Mouse (Mus musculus) right cerebral cortex, postnatal 25 days (tissue): ENCODE data around the gene Snx13.

Experiments used
- DNase-seq: peaks from one replicate; pipeline ENCODE4 v3.0.0; 2022

Gene Snx13

DNA sequence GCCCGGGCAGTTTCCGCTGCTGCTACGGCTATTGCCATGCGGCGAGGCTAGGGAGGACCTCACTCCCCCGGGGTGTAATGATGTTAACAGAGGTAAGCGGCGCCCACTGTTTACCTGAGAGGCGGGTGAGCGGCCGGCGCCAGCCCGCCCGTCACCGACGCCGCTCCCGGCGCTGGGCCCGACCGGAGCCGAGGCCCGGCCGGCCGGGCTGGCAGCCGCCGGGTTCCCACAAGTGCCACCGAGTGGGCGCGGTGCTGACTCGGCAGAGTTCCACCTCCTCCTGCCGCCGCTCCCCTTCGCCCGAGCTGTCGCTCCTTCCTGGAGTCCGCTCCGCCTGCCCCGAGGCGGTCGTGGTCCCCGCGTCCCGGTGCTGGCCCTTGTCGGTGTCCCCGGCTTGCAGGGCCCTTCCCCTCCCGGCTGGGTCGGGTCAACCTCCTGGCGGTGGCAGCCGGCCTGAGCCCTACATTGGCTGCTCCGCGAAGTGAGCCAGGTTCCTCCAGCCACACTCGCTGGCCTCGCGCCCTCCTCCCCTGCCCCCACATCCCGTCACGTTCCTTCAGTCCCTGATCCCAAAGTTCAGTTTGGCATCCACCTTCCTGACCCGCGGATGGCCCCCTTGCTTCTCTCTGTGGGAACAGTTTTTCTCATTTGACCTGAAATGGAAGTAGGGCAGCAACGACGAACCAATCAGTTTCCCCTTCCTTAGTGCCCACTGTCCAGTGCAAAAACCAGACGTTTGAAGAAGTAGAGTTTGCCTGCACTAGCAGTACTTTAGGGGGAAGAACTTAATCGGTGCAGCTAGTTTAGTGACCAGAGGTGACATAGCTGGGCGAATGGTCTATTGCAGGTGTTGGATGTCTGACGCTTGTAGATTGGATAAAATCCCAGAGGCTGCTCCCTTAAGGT, 587 bp downstream of the Snx13 start:
- no peak for DNase-seq

GRCm38 (mm10) chr12:35048891-35049290, 1.9 kb downstream of the Snx13 start:
- no peak for DNase-seq

- DNase-seq, result no peak
Observed at GRCm38 (mm10) chr12:35050501-35050900, 3.5 kb downstream of the Snx13 start.

DNA sequence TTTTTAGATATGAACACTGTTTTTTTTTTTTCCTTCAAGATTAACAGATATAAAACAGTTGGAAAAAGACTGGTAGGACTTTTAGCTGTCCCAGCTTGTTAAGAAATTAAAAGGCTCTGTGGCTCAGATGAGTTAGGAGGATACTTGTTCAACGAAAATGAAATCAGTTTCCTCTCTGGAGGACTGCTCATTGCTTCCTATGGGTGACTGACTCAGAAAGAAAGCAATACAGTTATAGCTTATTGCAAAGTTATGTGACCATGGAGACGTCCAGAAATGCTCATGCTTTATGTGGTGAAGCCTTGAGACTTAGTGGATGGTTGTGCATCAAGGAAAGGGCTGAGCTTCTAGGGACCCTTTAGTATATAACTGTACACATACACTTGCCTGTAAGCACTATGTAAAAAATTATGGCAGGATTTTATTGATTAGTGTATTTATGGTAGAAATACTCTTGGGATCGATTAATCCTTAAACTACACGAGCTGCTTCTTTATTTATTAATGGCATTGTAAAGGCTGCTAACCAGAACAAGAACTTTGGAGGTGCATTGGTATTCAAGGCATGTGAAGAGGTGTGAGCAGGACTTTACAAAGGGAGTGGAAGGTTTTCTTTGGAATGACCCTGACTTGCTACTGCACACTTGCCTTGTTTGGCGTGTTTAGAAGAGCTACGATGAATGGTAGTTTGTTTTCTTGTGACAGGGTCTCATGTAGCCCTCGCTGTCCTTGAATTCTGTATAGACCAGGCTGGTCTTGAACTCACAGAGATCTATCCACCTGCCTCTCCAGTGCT, 4.2 kb downstream of the Snx13 start:
- DNase-seq, result no peak

- DNase-seq, result no peak
Observed at GRCm38 (mm10) chr12:35054420-35054819, 7.4 kb downstream of the Snx13 start.

GRCm38 (mm10) chr12:35055114-35056095, 8.4 kb downstream of the Snx13 start:
- DNase-seq, result no peak

DNA sequence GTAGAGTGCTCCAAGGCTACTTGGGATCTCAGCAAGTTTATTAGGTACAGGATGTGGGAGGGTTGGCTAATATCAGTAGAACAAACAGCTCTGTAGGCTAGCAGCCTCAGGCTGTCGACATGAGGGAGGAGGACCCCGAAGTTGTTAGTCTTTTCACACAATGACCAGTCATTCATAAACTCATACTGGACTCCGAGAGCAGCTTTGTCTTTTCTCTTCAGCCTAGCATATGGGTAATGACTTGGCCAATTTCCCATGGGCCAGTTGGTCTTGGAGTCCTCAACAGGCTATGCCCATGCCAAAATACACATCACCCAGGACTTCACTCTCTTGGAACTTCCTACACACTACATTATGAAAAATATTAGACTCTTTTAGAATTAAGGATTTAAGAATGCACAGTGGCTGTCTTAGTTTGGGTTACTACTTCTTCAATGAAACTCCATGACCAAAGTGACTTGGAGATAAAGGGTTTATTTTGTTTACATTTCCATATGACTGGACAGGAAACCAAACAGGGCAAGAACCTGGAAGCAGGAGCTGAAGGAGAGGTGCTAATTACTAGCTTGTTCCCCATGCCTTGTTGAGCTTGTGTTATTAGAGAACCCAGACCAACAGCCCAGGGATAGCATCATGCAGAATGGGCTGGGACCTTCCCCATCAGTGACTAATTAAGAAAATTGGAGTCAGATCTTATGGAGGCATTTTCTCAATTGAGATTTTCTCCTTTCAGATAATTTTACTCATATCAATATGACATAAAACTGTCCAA, 16.9 kb downstream of the Snx13 start:
- DNase-seq, result no peak

DNA sequence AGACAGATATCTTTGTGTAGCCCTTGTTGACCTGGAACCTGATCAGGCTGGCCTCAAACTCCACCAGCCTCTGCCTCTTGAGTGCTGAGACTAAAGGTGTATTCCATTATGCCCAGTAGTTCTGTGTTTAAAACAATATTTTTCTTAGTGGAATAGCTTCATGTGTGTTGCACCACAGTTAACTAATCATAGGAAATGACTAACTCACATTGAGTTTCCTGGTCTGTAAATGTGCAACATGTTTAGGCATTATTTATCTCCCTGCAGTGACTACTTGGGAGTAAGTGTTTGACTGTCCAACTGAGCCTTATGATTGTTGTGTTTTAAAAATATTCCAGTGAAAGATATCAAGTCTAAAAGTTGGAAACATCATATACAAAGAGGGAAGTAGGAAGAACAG, 20.6 kb downstream of the Snx13 start:
- DNase-seq, result no peak

DNA sequence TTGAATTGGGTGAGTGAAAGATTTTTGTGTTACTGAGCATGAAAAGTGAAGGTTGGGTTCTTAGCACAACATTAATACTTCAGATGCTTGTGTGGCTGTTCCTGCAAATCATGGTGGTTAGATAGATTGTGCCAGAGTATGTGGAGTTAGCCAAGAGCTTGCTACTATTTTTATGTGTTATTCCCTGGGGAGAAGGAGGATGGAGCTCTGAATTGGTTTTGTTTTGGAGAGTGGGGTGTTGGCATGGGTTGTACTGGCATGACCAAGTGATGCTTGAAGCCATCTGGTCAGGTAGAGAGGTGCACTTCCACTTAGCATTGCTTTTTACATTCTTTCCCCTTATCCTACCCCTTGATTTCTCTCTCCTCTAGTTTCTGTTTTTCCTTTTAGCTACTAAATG, 24.4 kb downstream of the Snx13 start:
- no peak for DNase-seq

DNA sequence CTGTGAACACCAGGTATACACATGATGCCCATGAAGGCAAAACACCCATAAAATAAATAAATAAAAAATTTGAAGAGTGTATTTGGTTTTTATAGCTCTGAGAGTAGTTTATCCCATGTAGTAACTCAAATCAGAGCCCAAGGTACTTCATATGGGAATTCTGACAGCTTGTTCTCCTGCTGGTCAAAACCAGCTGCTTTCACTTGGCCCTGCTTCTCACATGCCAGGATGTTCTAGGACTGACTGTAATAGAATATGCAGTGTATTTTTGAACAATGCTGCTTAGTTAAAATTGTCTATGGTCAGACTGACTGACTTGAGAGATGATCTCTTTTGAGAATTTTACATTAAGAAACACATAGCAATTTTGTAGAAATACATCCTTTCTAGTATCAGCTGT, 25.2 kb downstream of the Snx13 start:
- no peak for DNase-seq

GRCm38 (mm10) chr12:35075993-35076392, 29.0 kb downstream of the Snx13 start:
- DNase-seq, result no peak

- no peak for DNase-seq
Observed at GRCm38 (mm10) chr12:35123549-35123948, 76.6 kb downstream of the Snx13 start.

DNA sequence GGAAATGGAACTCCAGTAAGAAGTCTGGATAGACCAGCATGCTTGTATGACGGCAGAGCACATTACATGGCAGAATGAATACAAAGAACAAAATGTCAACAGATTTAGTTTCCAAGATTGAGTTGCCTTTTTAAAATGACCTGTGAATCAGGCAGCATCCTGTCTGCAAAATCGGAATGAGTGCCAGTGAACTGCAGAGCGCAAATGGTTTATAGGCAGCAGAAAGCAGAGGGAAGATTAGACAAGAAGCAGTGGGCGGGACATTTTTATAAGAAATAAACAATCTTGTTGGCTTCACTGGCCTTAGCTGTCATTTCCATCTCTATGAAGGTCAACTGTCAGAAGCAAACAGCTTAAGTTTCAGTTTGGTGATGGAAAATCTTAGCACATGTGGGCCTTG, 106.2 kb downstream of the Snx13 start:
- no peak for DNase-seq

GRCm38 (mm10) chr12:35154149-35154548, 107.2 kb downstream of the Snx13 start:
- DNase-seq, result no peak

DNA sequence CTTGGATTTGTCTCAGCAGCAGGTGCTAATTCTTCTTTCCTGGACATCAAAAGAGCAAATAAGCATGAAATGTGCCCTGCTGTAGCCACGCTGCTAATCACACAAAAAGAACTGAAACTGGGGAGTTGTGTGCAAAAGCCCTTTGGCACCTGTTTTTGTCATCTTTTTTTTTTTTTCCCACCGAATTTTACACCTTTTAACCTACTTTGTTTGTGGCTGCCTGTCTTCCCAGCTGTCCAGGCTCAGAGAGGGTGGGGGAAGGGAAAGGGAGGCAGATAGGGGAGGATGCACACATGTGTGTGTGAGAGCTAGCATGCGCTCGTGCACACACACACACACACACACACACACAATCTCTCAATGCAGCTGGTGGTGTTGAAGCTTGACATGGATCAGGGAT, 110.3 kb downstream of the Snx13 start:
- no peak for DNase-seq

GRCm38 (mm10) chr12:35161690-35162089, 114.7 kb downstream of the Snx13 start:
- DNase-seq, result no peak

DNA sequence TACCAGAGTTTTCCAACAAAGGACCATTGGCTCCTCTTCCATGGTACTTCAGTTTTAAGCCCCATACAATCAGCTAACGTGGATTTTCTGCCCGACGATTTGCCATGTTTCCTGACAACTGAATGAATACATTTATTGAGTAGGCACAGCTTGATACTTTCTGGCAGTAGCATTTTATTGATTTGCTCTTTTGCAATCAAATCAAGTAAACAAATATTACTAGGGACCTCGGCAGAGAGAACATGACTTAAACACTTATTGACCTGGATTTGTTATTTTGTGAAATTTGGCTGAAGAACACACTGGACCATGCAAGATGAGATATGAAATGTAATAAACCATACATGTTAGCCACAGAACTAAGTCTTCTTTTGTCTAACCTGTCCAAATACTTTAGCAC, 123.3 kb downstream of the Snx13 start:
- no peak for DNase-seq

DNA sequence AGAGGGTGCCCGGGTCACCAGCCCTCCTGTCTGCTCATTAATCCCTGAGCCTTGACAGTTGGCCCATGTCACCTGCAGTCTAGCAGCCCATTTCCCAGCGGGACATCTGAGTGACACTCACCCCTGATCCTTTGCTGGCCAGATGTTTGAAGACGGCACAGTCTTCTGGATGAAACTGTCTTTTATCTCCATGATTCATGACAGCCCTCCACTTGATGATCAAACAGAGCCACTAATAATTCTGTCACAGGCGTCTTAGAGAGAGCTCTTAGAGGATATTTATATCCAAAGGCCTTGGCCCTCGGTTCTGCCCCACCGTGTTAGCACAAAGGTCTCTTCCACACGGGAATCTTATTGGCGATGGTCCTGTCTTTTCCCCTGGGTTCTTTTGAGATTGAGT, 129.0 kb downstream of the Snx13 start:
- no peak for DNase-seq

- no peak for DNase-seq
Observed at GRCm38 (mm10) chr12:35176628-35177027, 129.6 kb downstream of the Snx13 start.

DNA sequence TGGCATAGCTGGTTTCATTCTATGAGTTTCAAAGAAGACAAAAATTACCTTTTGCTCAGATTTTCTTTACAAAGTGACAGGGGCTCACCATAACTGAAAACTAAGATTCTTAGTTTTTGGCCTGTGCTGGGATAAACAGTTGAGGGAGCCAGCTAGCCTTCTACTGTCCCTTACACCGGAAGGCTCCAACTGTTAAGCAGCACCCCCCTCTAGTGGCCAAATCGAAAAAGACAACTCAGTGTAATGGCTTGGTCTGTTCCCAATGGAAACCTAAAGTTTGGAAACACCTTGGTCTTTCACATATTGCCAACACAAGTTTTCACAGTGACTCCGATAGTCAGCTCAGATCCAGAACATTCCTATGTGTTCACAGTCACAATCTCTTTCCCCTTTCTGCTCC, 135.7 kb downstream of the Snx13 start:
- DNase-seq, result peak; percentile 82

DNA sequence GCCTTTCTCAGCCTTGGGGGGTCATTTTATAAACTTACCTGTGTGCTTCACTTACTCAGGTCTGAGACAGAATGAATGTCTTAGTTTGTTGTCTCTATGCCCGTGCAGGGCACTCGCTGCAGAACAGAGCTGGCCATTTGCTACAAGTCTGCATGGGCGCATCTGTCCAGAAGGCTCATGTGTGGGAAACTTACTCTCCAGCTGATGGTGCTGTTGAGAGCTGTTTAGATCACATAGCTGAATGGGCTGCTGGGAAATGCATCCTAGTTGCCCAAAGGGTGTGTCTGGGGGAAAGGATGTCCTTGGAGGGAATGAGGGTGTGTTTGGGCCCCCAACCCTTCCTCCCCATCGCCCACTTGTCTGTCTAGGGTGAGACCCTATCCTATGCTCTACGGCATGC, 137.3 kb downstream of the Snx13 start:
- no peak for DNase-seq
